18 mouse cellular contexts compared by ENCODE assay signal in the genomic region with DNA sequence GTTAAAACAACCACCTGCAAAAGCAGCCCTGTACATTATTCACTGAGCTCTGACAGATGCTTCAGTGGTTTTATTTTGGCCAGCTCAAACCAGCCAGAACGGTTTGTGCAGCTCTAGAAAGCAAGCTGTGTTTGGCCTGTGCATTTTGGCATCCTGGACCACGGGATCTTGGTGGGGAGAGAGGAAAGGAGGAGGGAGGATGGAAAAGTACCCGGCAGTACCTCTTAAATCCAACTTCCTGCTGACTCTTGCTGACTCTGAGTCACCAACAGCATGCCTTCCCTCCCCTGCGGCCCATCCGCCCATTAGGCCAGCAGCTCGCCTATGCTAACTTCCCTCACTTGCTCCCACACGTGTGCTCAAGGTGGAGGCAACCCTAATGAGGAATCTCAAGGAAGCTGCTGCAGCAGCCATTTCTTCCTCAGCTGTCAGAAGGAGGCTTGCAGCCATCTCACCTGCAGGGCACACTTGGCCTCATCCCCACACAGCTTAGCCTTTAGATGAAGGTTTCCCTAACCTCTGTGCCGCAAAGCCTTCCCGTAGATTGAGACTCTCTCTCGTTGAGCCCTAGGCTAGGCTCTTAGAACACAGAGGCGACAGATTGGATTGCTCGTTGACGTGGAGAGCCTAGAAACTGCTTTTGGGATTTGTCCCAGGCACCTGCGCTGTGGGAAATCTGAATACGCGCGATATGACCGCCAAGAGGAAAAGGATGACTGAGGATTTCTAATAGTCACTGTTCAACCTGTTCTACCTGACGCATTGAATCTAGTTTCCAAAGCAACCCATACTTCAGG.
DNase-seq lines count a peak whose midpoint lies in the region; ATAC-seq lines count a peak whose summit lies in the region.
"Had no signal": no experiment of that assay in that cellular context is flagged by ENCODE, and none has a peak within 500 bp of the region (broad histone marks: within the 10 kb centered on the region; RNA-seq: fewer than 3 reads in every experiment).

No protein-coding gene starts in this region.

- no peaks in the 10 kb centered on the region for H3K4me1 ChIP-seq in kidney, embryonic 14.5 days (ENCODE audit: control insufficient read depth, insufficient read depth, low read length)
- H3K4me1 ChIP-seq in liver, embryonic 12.5 days = no peaks in the 10 kb centered on the region
- H3K4me1 ChIP-seq: liver, embryonic 15.5 days; midbrain, embryonic 13.5 days had no signal

- DNase-seq in kidney, adult 18-20 months = no peak
- DNase-seq in right cerebral cortex, adult 18-20 months = peak; percentile 44
- no peak for DNase-seq in right cerebral cortex, postnatal 10 days (ENCODE audit: low spot score in 2 of 2)
- peak; percentile 36 for DNase-seq in cerebellum, adult 8-10 months
- no peak for DNase-seq in MN1 (ENCODE audit: low spot score)
- DNase-seq: B cell, adult 2 months; gastrocnemius, adult 2 months; heart, postnatal 4 days; lung, postnatal 14 days; spleen, adult 18-20 months; thymus, postnatal 14 days had no signal

- H3K9ac ChIP-seq in kidney, embryonic 14.5 days (ENCODE audit: low read depth, low read length) = no peak overlapping the region
- no peak overlapping the region for H3K9ac ChIP-seq in liver, embryonic 12.5 days
- H3K9ac ChIP-seq: liver, embryonic 15.5 days; midbrain, embryonic 13.5 days had no signal

- no peaks in the 10 kb centered on the region for H3K9me3 ChIP-seq in kidney, embryonic 14.5 days (ENCODE audit: control insufficient read depth, low read length)
- no peaks in the 10 kb centered on the region for H3K9me3 ChIP-seq in liver, embryonic 12.5 days (replicated peaks)
- H3K9me3 ChIP-seq: liver, embryonic 15.5 days; midbrain, embryonic 13.5 days had no signal

- no peaks in the 10 kb centered on the region for H3K27me3 ChIP-seq in kidney, embryonic 14.5 days (ENCODE audit: control insufficient read depth, insufficient read depth, low read length)
- no peaks in the 10 kb centered on the region for H3K27me3 ChIP-seq in liver, embryonic 12.5 days (replicated peaks)
- H3K27me3 ChIP-seq: liver, embryonic 15.5 days; midbrain, embryonic 13.5 days had no signal

- no peak overlapping the region for H3K4me3 ChIP-seq in kidney, embryonic 14.5 days (ENCODE audit: low read length)
- H3K4me3 ChIP-seq in liver, embryonic 12.5 days = no peak overlapping the region
- H3K4me3 ChIP-seq: gastrocnemius, adult 2 months; liver, embryonic 15.5 days; midbrain, embryonic 13.5 days had no signal

- 82% methylated on average over 19 of the region's 19 CpGs for WGBS in kidney, embryonic 14.5 days
- 72% methylated on average over 19 of the region's 19 CpGs for WGBS in liver, embryonic 12.5 days (ENCODE audit: insufficient replicate concordance)

- no peak overlapping the region for H3K4me2 ChIP-seq in kidney, embryonic 14.5 days (replicated peaks; ENCODE audit: low read depth, low read length)
- H3K4me2 ChIP-seq in liver, embryonic 12.5 days = no peak overlapping the region
- H3K4me2 ChIP-seq: liver, embryonic 15.5 days; midbrain, embryonic 13.5 days had no signal

- H3K36me3 ChIP-seq in kidney, embryonic 14.5 days (ENCODE audit: control insufficient read depth, insufficient read depth, low read length) = no peaks in the 10 kb centered on the region
- no peaks in the 10 kb centered on the region for H3K36me3 ChIP-seq in liver, embryonic 12.5 days
- H3K36me3 ChIP-seq: liver, embryonic 15.5 days; midbrain, embryonic 13.5 days had no signal

- H3K27ac ChIP-seq in kidney, embryonic 14.5 days (ENCODE audit: low read depth, low read length) = no peak overlapping the region
- no peak overlapping the region for H3K27ac ChIP-seq in liver, embryonic 12.5 days
- H3K27ac ChIP-seq: gastrocnemius, adult 2 months; liver, embryonic 15.5 days; midbrain, embryonic 13.5 days had no signal

- peak; percentile 52 for ATAC-seq in kidney, embryonic 14.5 days (ENCODE audit: low FRiP score, low TSS enrichment)
- no peak for ATAC-seq in liver, embryonic 12.5 days
- no peak for ATAC-seq in megakaryocyte-erythroid progenitor cell, adult 5-6 weeks (replicated peaks; ENCODE audit: low FRiP score, low TSS enrichment, poor library complexity, severe bottlenecking)
- ATAC-seq: forebrain, embryonic 14.5 days; inflammation-experienced regulatory T-cells, adult 6 months; midbrain, embryonic 13.5 days had no signal

Comparison
In these comparisons a context has a peak if more than half of its experiments do, and no peak if none do; other contexts are left out.
1. DNase-seq: peak in right cerebral cortex, adult 18-20 months (single experiment) and cerebellum, adult 8-10 months (single experiment); none in kidney, adult 18-20 months (single experiment), right cerebral cortex, postnatal 10 days (0 of 2) and MN1 (single experiment).